Mouse (Mus musculus): ENCODE data around the gene 4930535I16Rik. TPM values are rescaled to one million over a fixed set of nuclear protein-coding genes. Genes with fewer than 3 reads are reported as not detected.
A peak's percentile ranks its signal among the peaks of the same experiment; 100 is the strongest.

Gene 4930535I16Rik
- polyA plus RNA-seq, 1 experiment from 2014 or later: not detected

DNA sequence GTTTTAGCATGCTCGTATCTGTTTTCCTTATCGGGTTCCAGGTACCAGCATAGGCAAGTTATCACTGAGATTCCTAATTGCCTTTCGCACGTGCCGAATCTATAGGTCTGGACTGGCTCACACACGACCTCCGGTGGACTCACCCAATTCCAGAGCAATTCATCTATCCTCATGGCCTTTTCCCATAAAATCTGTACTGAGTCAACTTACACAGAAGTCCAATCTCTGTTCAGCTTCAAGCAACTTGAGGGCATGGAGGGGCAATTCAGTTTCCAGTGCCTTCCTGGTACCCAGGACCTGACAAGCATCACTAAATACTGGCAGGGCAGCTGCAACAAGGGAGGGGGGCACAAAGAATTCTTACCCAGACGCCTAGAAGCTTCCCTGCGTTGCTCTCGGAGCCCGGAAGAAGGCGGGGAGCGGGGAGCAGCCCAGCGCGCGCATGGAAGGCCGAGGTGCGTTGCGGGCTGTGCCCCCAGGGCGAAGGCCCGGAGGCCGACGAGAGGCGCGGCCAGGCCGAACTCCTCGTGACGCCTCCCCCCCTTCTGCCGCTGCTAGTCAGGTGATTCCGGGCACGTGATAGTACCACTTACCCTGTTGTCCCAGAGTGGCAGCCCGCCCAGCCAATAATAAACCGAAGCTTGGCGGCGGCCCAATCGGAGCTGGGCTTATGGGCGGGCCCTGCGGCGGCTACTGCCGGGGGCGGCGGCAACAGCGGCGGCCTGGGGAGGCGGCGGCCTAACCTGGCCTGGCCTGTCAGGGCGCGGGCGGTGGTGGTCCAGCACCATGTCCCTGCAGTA, 874 bp downstream of the 4930535I16Rik start, which contains the start of gene Rragc:
Gene Rragc, plus strand, starts transcription at position 699 of the 800 bp plus-strand sequence.
- no peaks in the 10 kb centered on the region for H3K9me3 ChIP-seq (ENCODE audit: control insufficient read depth, low read length)
- peak within 1 kb of the TSS; percentile 98 for H3K9ac ChIP-seq (ENCODE audit: low read depth, low read length)
- under 1% methylated on average over 47 of the region's 49 CpGs for WGBS
- H3K36me3 ChIP-seq (ENCODE audit: control insufficient read depth, insufficient read depth, low read length): peaks cover 9% of the 10 kb centered on the region
- peak within 1 kb of the TSS; percentile 86 for H3K27ac ChIP-seq (ENCODE audit: low read depth, low read length)
- peak; percentile 99 for ATAC-seq
- H3K27me3 ChIP-seq (replicated peaks; ENCODE audit: control insufficient read depth, insufficient read depth, low read length): no peaks in the 10 kb centered on the region
- H3K4me3 ChIP-seq (ENCODE audit: low read length): peak within 1 kb of the TSS; percentile 99
- H3K4me1 ChIP-seq (ENCODE audit: control insufficient read depth, insufficient read depth, low read depth, low read length): peaks cover 26% of the 10 kb centered on the region
- H3K4me2 ChIP-seq (ENCODE audit: low read length): peak within 1 kb of the TSS; percentile 81

- Histone ChIP-seq H3K9me3 (ENCODE audit: control insufficient read depth, low read length) (no peaks in the 10 kb centered on the region), H3K36me3 (ENCODE audit: control insufficient read depth, insufficient read depth, low read length) (no peaks in the 10 kb centered on the region; the same call in 1 of the 2 replicates), H3K27me3 (replicated peaks; ENCODE audit: control insufficient read depth, insufficient read depth, low read length) (no peaks in the 10 kb centered on the region), H3K9ac (ENCODE audit: low read depth, low read length) (no peak overlapping the region), H3K4me1 (ENCODE audit: control insufficient read depth, insufficient read depth, low read depth, low read length) (peaks cover 13% of the 10 kb centered on the region), H3K4me2 (ENCODE audit: low read length) (no peak overlapping the region), H3K4me3 (ENCODE audit: low read length) (no peak overlapping the region), H3K27ac (ENCODE audit: low read depth, low read length) (no peak overlapping the region)
- no peak for ATAC-seq
- 78% methylated on average over 2 of the region's 2 CpGs for WGBS
Observed at GRCm38 (mm10) chr4:123912431-123912830, 5.4 kb downstream of the 4930535I16Rik start.

DNA sequence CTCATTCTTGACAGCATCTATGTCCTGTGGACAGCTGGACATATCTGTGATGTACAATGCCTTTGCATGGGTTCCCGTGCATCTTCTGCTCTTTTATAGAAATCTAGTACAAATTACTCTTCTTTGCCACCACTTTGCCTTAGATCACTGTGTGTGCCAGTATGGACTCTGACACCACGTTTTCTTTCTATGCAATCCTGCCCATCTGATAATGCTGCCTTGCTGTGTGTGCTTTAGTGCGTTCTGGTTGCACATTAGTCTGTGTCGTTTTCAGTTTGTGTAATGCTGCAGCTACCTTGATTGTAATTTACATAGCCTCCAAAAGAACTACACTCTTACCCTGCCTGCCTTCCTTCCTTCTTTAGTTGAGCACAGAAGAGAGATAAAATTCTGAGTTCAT, 6.3 kb downstream of the 4930535I16Rik start:
- Histone ChIP-seq H3K9me3 (ENCODE audit: control insufficient read depth, low read length) (no peaks in the 10 kb centered on the region), H3K36me3 (ENCODE audit: control insufficient read depth, insufficient read depth, low read length) (no peaks in the 10 kb centered on the region; the same call in 1 of the 2 replicates), H3K27me3 (replicated peaks; ENCODE audit: control insufficient read depth, insufficient read depth, low read length) (no peaks in the 10 kb centered on the region), H3K4me2 (ENCODE audit: low read length) (no peak overlapping the region), H3K4me3 (ENCODE audit: low read length) (no peak overlapping the region), H3K27ac (ENCODE audit: low read depth, low read length) (no peak overlapping the region), H3K9ac (ENCODE audit: low read depth, low read length) (no peak overlapping the region), H3K4me1 (ENCODE audit: control insufficient read depth, insufficient read depth, low read depth, low read length) (peaks cover 15% of the 10 kb centered on the region)
- no peak for ATAC-seq
- WGBS: 95% methylated on average over 4 of the region's 4 CpGs

- Histone ChIP-seq H3K27me3 (replicated peaks; ENCODE audit: control insufficient read depth, insufficient read depth, low read length) (no peaks in the 10 kb centered on the region), H3K4me3 (ENCODE audit: low read length) (peak overlapping the region; percentile 84), H3K4me2 (ENCODE audit: low read length) (peak overlapping the region; percentile 91), H3K9ac (ENCODE audit: low read depth, low read length) (peak overlapping the region; percentile 75), H3K36me3 (ENCODE audit: control insufficient read depth, insufficient read depth, low read length) (no peaks in the 10 kb centered on the region), H3K9me3 (ENCODE audit: control insufficient read depth, low read length) (no peaks in the 10 kb centered on the region), H3K4me1 (ENCODE audit: control insufficient read depth, insufficient read depth, low read depth, low read length) (peaks cover 17% of the 10 kb centered on the region), H3K27ac (ENCODE audit: low read depth, low read length) (peak overlapping the region; percentile 77)
- WGBS: under 1% methylated on average over 32 of the region's 53 CpGs
- ATAC-seq: no peak
Observed at GRCm38 (mm10) chr4:123905126-123905668, 12.6 kb downstream of the 4930535I16Rik start.

DNA sequence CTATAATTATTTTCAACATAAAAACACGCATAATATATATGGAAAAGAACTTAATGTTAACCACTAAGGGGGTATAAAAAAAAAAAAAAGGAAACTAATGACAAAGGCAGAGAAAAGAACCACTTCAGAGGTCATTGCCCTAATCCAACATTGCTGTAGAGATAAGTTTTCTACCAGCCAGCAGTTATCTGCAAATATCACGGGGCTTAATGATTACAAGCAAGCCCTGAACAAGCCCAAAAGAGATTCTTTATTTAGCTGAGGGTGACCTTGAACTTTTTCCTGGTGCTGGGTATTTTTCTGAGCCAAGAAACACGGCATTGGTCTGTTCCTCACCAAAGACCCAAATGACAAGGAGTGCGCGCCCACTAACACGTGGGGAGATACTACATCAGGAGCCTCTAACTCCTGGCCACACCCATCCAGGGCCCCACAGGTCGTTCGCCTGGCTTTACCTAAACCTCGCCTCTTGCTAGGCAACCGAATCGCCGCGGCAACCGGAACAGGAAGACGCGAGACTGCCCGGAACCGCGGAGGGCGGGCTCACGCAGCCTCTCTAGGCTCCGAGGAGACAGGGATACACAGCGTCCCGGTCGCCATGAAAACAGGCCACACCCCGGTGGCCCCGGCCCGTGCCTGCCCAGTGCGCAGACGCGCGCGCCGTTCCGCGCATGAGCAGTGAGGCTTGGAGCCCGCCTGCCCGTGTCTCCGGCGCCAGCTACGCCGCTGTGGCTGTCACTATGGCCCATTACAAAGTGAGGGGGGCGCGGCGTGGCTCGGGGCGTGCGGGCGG, 13.3 kb downstream of the 4930535I16Rik start, which contains the start of gene Mycbp:
Gene Mycbp, plus strand, starts transcription at position 500 of the 793 bp plus-strand sequence.
- no peaks in the 10 kb centered on the region for H3K9me3 ChIP-seq (ENCODE audit: control insufficient read depth, low read length)
- H3K4me1 ChIP-seq (ENCODE audit: control insufficient read depth, insufficient read depth, low read depth, low read length): peaks cover 17% of the 10 kb centered on the region
- H3K4me2 ChIP-seq (ENCODE audit: low read length): peak within 1 kb of the TSS; percentile 91
- ATAC-seq: peak; percentile 100
- H3K9ac ChIP-seq (ENCODE audit: low read depth, low read length): peak within 1 kb of the TSS; percentile 75
- WGBS: under 1% methylated on average over 42 of the region's 49 CpGs
- peak within 1 kb of the TSS; percentile 77 for H3K27ac ChIP-seq (ENCODE audit: low read depth, low read length)
- H3K27me3 ChIP-seq (replicated peaks; ENCODE audit: control insufficient read depth, insufficient read depth, low read length): no peaks in the 10 kb centered on the region
- no peaks in the 10 kb centered on the region for H3K36me3 ChIP-seq (ENCODE audit: control insufficient read depth, insufficient read depth, low read length)
- peak within 1 kb of the TSS; percentile 84 for H3K4me3 ChIP-seq (ENCODE audit: low read length)

- Histone ChIP-seq H3K36me3 (ENCODE audit: control insufficient read depth, insufficient read depth, low read length) (no peaks in the 10 kb centered on the region), H3K27ac (ENCODE audit: low read depth, low read length) (no peak overlapping the region), H3K27me3 (replicated peaks; ENCODE audit: control insufficient read depth, insufficient read depth, low read length) (no peaks in the 10 kb centered on the region), H3K4me1 (ENCODE audit: control insufficient read depth, insufficient read depth, low read depth, low read length) (peaks cover 17% of the 10 kb centered on the region), H3K9ac (ENCODE audit: low read depth, low read length) (no peak overlapping the region), H3K9me3 (ENCODE audit: control insufficient read depth, low read length) (no peaks in the 10 kb centered on the region), H3K4me3 (ENCODE audit: low read length) (no peak overlapping the region), H3K4me2 (ENCODE audit: low read length) (no peak overlapping the region)
- WGBS: 72% methylated on average over 3 of the region's 3 CpGs
- ATAC-seq: no peak
Observed at GRCm38 (mm10) chr4:123903432-123903831, 14.4 kb downstream of the 4930535I16Rik start.

GRCm38 (mm10) chr4:123898696-123899095, 19.1 kb downstream of the 4930535I16Rik start:
- peaks cover under 1% of the 10 kb centered on the region for H3K4me1 ChIP-seq (ENCODE audit: control insufficient read depth, insufficient read depth, low read depth, low read length)
- no peak overlapping the region for H3K9ac ChIP-seq (ENCODE audit: low read depth, low read length)
- no peaks in the 10 kb centered on the region for H3K9me3 ChIP-seq (ENCODE audit: control insufficient read depth, low read length)
- no peaks in the 10 kb centered on the region for H3K36me3 ChIP-seq (ENCODE audit: control insufficient read depth, insufficient read depth, low read length)
- H3K27ac ChIP-seq (ENCODE audit: low read depth, low read length): no peak overlapping the region
- 12% methylated on average over 5 of the region's 5 CpGs for WGBS
- H3K4me3 ChIP-seq (ENCODE audit: low read length): no peak overlapping the region
- no peak overlapping the region for H3K4me2 ChIP-seq (ENCODE audit: low read length)
- no peaks in the 10 kb centered on the region for H3K27me3 ChIP-seq (replicated peaks; ENCODE audit: control insufficient read depth, insufficient read depth, low read length)
- ATAC-seq: no peak

DNA sequence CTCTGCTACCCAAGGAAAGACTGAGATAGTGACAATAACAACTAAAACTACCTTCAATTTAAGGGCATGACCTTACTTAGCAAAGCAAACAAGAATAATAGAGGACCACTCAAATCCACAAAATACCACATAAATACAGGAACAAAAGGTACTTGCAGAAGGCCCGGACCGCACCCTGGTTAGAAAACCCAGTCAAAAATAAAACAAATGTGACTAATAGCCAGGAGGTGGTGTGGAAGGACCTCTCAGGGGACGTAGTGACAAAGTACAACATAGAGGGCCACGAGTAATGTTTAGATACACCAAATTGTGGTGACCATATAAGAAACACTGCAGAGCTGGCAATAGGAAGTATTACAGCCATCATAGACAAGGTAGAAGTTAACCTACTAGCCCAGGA, 23.5 kb downstream of the 4930535I16Rik start:
- Histone ChIP-seq H3K36me3 (ENCODE audit: control insufficient read depth, insufficient read depth, low read length) (no peaks in the 10 kb centered on the region), H3K4me3 (ENCODE audit: low read length) (no peak overlapping the region), H3K4me2 (ENCODE audit: low read length) (no peak overlapping the region), H3K27me3 (replicated peaks; ENCODE audit: control insufficient read depth, insufficient read depth, low read length) (no peaks in the 10 kb centered on the region), H3K4me1 (ENCODE audit: control insufficient read depth, insufficient read depth, low read depth, low read length) (no peaks in the 10 kb centered on the region), H3K27ac (ENCODE audit: low read depth, low read length) (no peak overlapping the region), H3K9ac (ENCODE audit: low read depth, low read length) (no peak overlapping the region), H3K9me3 (ENCODE audit: control insufficient read depth, low read length) (no peaks in the 10 kb centered on the region)
- 86% methylated on average over 4 of the region's 4 CpGs for WGBS
- ATAC-seq: no peak

DNA sequence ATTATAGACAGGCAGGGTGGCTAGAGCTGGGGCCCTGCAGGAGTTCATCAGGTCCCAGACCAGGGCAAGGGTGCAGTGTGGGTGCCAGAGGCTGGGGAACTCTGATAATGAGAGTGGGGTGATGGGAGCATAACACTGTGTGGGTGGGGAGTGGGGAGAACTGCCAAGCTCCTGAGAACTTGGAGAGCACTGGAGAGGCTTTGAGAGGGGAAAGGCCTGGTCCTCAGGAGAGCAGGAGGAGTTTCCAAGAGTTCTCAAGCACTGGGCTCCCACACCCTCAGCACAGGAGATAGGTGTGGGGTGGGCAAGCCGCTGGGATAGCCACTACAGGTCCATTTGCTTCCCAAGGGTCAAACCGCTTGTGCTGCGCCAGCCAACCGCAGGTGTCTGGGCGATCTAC, 24.1 kb downstream of the 4930535I16Rik start:
- Histone ChIP-seq H3K4me2 (ENCODE audit: low read length) (no peak overlapping the region), H3K4me1 (ENCODE audit: control insufficient read depth, insufficient read depth, low read depth, low read length) (no peaks in the 10 kb centered on the region), H3K9me3 (ENCODE audit: control insufficient read depth, low read length) (no peaks in the 10 kb centered on the region), H3K27ac (ENCODE audit: low read depth, low read length) (no peak overlapping the region), H3K9ac (ENCODE audit: low read depth, low read length) (no peak overlapping the region), H3K36me3 (ENCODE audit: control insufficient read depth, insufficient read depth, low read length) (no peaks in the 10 kb centered on the region), H3K27me3 (replicated peaks; ENCODE audit: control insufficient read depth, insufficient read depth, low read length) (no peaks in the 10 kb centered on the region), H3K4me3 (ENCODE audit: low read length) (no peak overlapping the region)
- no peak for ATAC-seq
- 94% methylated on average over 5 of the region's 5 CpGs for WGBS
